Mouse (Mus musculus): ENCODE measurements around the gene Nqo1. TPM values are rescaled to one million over a fixed set of nuclear protein-coding genes. Genes with fewer than 3 reads are reported as not detected.

Nqo1 gene
- polyA plus RNA-seq (2014; fragmentation: Nextera tagmentation; extraction: Ambion mirVana) = 6.9 and 8.0 TPM in 2 replicates

- Histone ChIP-seq H3K27ac (ENCODE audit: low read depth, low read length) (no peak within 1 kb of the TSS), H3K27me3 (ENCODE audit: control insufficient read depth, insufficient read depth, low read length) (no peaks in the 10 kb centered on the region), H3K4me3 (ENCODE audit: low read depth, low read length) (peak within 1 kb of the TSS; percentile 20), H3K4me2 (ENCODE audit: low read depth, low read length, severe bottlenecking) (peak within 1 kb of the TSS; percentile 54), H3K9me3 (ENCODE audit: control insufficient read depth, low read length) (no peaks in the 10 kb centered on the region), H3K36me3 (ENCODE audit: control insufficient read depth, insufficient read depth, low read length) (no peaks in the 10 kb centered on the region), H3K9ac (ENCODE audit: low read length) (peak within 1 kb of the TSS; percentile 35), H3K4me1 (replicated peaks; ENCODE audit: control insufficient read depth, insufficient read depth, low read length) (no peaks in the 10 kb centered on the region; the same call in 1 of the 2 replicates)
- peak; percentile 85 for DNase-seq (ENCODE audit: low spot score)
- WGBS = 17% methylated on average over 22 of the region's 22 CpGs
- ATAC-seq (replicated peaks; ENCODE audit: low FRiP score) = peak; percentile 97
Measured at GRCm38 (mm10) chr8:107403038-107403781, at the start of gene Nqo1. Gene Nqo1 (minus strand): TSS chr8:107403206.

DNA sequence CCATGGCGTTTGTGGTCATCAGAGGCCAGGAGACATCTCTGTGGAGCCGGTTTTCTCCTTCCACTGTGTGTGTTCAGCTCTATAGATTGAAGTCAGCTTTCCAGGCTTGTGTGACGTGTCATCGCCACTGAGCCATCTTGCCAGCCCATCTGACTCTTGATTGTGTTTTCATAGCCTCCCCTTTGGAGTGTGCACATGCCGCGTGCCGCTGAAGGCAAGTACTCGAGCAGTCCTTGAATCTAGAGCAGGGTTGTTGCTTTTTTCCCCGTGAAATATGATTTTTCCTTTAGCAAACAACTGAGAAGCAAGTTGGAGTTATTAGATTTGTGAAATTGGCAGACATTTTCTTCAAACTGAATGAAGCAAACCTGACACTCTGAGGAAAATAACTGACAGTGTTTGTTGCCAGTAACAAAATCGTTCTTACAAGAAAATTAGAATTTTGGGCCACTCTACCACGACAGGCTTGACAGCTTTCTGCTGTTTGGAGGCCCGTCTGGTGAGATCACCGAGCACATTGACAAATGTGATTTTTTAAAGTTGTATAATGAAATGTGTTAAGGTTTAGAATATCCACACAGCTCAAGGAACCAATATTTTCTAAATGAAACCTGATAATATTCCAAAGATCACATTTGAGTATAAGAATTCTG lies 48.5 kb upstream of the Nqo1 start:
- peaks cover 3% of the 10 kb centered on the region; the same call in 1 of the 2 replicates for H3K36me3 ChIP-seq (ENCODE audit: control insufficient read depth, insufficient read depth, low read length)
- DNase-seq (ENCODE audit: low spot score) = no peak
- no peak overlapping the region for H3K4me3 ChIP-seq (ENCODE audit: low read depth, low read length)
- no peaks in the 10 kb centered on the region for H3K9me3 ChIP-seq (ENCODE audit: control insufficient read depth, low read length)
- H3K4me1 ChIP-seq (replicated peaks; ENCODE audit: control insufficient read depth, insufficient read depth, low read length) = no peaks in the 10 kb centered on the region
- no peak overlapping the region for H3K4me2 ChIP-seq (ENCODE audit: low read depth, low read length, severe bottlenecking)
- H3K27ac ChIP-seq (ENCODE audit: low read depth, low read length) = no peak overlapping the region
- ATAC-seq (replicated peaks; ENCODE audit: low FRiP score) = no peak
- H3K9ac ChIP-seq (ENCODE audit: low read length) = no peak overlapping the region
- H3K27me3 ChIP-seq (ENCODE audit: control insufficient read depth, insufficient read depth, low read length) = no peaks in the 10 kb centered on the region
- 90% methylated on average over 13 of the region's 13 CpGs for WGBS

DNA sequence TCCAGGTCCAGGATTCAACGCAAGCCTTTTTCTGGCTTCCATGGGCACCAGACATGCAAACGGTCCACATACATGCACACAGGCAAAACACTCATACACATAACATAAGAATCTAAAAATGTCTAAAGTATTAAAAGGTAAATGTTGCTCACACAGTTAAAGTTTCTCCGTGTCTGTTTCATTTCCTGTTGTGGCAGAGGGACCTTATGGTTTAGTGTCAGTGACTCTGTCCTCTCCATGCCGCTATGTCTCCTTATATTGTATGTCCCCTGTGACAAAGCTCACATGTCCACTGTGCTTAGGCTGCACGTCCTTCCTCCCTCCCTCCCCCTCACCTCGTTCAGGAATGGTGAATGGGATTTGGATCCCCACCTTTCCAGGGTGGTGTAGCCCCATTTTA lies 46.6 kb upstream of the Nqo1 start:
- 85% methylated on average over 6 of the region's 6 CpGs for WGBS
- DNase-seq (ENCODE audit: low spot score) = no peak
- no peak overlapping the region for H3K9ac ChIP-seq (ENCODE audit: low read length)
- H3K4me3 ChIP-seq (ENCODE audit: low read depth, low read length) = no peak overlapping the region
- no peaks in the 10 kb centered on the region for H3K27me3 ChIP-seq (ENCODE audit: control insufficient read depth, insufficient read depth, low read length)
- H3K4me1 ChIP-seq (replicated peaks; ENCODE audit: control insufficient read depth, insufficient read depth, low read length) = no peaks in the 10 kb centered on the region
- no peaks in the 10 kb centered on the region for H3K9me3 ChIP-seq (ENCODE audit: control insufficient read depth, low read length)
- H3K4me2 ChIP-seq (ENCODE audit: low read depth, low read length, severe bottlenecking) = no peak overlapping the region
- ATAC-seq (replicated peaks; ENCODE audit: low FRiP score) = no peak
- no peak overlapping the region for H3K27ac ChIP-seq (ENCODE audit: low read depth, low read length)
- peaks cover 3% of the 10 kb centered on the region; the same call in 1 of the 2 replicates for H3K36me3 ChIP-seq (ENCODE audit: control insufficient read depth, insufficient read depth, low read length)

DNA sequence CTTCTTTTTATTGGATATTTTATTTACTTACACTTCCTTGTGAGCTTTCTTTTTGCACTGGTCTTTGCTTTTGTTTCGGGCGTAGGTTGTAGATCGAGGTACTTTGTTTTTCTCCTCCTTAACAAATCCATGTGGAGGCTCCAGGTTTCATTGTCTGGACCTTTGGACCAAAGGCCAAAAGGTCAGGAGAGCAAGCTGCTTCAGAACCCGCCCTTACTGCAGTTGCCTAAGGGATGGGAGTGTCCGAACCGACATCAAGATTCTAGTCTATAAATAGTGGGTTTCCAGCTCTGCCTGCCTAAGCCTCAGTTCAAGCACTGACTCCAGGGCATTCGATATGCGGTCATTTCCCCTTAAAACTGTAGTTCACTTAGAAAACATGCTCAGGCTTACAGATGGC lies 46.1 kb upstream of the Nqo1 start:
- H3K36me3 ChIP-seq (ENCODE audit: control insufficient read depth, insufficient read depth, low read length) = peaks cover 3% of the 10 kb centered on the region; the same call in 1 of the 2 replicates
- no peak for DNase-seq (ENCODE audit: low spot score)
- no peak overlapping the region for H3K9ac ChIP-seq (ENCODE audit: low read length)
- WGBS = 29% methylated on average over 8 of the region's 8 CpGs
- ATAC-seq (replicated peaks; ENCODE audit: low FRiP score) = no peak
- H3K4me2 ChIP-seq (ENCODE audit: low read depth, low read length, severe bottlenecking) = no peak overlapping the region
- H3K27me3 ChIP-seq (ENCODE audit: control insufficient read depth, insufficient read depth, low read length) = no peaks in the 10 kb centered on the region
- H3K4me1 ChIP-seq (replicated peaks; ENCODE audit: control insufficient read depth, insufficient read depth, low read length) = no peaks in the 10 kb centered on the region
- H3K27ac ChIP-seq (ENCODE audit: low read depth, low read length) = no peak overlapping the region
- H3K9me3 ChIP-seq (ENCODE audit: control insufficient read depth, low read length) = no peaks in the 10 kb centered on the region
- H3K4me3 ChIP-seq (ENCODE audit: low read depth, low read length) = no peak overlapping the region

DNA sequence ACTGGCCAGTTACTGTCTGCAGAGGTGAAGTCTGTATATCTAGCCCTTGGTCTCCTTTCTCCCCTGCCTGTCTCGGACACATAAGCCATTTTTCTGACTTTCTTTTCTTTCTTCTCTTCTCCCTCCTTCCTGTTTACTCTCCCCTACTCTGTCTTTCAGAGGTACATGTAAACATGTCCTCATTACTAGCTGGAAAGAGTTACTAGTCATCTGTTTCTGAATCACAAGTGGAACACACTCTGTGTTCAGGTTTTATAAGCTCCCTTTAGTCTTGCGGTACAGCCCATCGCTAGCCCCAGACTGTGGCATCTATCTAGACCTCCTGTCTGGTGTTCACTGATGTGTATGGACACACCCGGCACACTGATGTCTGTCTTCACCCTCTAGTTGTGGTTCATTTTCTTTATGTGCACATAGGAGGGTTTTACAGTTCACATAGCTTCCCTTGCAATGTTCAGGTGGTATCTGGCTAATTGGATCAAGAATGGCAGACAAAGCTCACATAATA lies 45.4 kb upstream of the Nqo1 start:
- Histone ChIP-seq H3K27ac (ENCODE audit: low read depth, low read length) (no peak overlapping the region), H3K9me3 (ENCODE audit: control insufficient read depth, low read length) (no peaks in the 10 kb centered on the region), H3K4me2 (ENCODE audit: low read depth, low read length, severe bottlenecking) (no peak overlapping the region), H3K27me3 (ENCODE audit: control insufficient read depth, insufficient read depth, low read length) (no peaks in the 10 kb centered on the region), H3K4me1 (replicated peaks; ENCODE audit: control insufficient read depth, insufficient read depth, low read length) (no peaks in the 10 kb centered on the region), H3K36me3 (ENCODE audit: control insufficient read depth, insufficient read depth, low read length) (no peaks in the 10 kb centered on the region), H3K4me3 (ENCODE audit: low read depth, low read length) (no peak overlapping the region), H3K9ac (ENCODE audit: low read length) (no peak overlapping the region)
- ATAC-seq (replicated peaks; ENCODE audit: low FRiP score) (no peak), DNase-seq (ENCODE audit: low spot score) (no peak)
- WGBS = 66% methylated on average over 4 of the region's 4 CpGs

DNA sequence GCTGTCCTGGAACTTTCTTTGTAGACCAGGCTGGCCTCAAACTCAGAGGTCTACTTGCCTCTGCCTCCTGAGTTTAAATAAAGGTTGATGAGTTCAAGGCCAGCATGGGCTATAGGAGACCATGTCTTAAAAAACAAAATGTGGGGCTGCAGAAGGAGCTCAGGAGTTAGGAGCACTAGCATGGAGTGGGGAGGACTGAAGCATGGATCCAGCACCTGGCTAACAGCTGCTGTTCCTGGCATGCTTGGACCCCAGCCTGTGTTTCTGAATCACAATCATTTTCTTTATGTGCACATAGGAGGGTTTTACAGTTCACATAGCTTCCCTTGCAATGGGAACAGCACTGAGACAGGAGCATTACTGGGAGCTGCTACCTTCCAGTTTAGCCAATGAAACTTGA lies 44.7 kb upstream of the Nqo1 start:
- H3K36me3 ChIP-seq (ENCODE audit: control insufficient read depth, insufficient read depth, low read length) = no peaks in the 10 kb centered on the region
- H3K4me1 ChIP-seq (replicated peaks; ENCODE audit: control insufficient read depth, insufficient read depth, low read length) = no peaks in the 10 kb centered on the region
- H3K9ac ChIP-seq (ENCODE audit: low read length) = no peak overlapping the region
- H3K27me3 ChIP-seq (ENCODE audit: control insufficient read depth, insufficient read depth, low read length) = no peaks in the 10 kb centered on the region
- H3K4me2 ChIP-seq (ENCODE audit: low read depth, low read length, severe bottlenecking) = no peak overlapping the region
- no peak overlapping the region for H3K4me3 ChIP-seq (ENCODE audit: low read depth, low read length)
- no peaks in the 10 kb centered on the region for H3K9me3 ChIP-seq (ENCODE audit: control insufficient read depth, low read length)
- no peak for DNase-seq (ENCODE audit: low spot score)
- H3K27ac ChIP-seq (ENCODE audit: low read depth, low read length) = no peak overlapping the region
- no peak for ATAC-seq (replicated peaks; ENCODE audit: low FRiP score)

GRCm38 (mm10) chr8:107444626-107445025 lies 41.6 kb upstream of the Nqo1 start:
- no peaks in the 10 kb centered on the region for H3K27me3 ChIP-seq (ENCODE audit: control insufficient read depth, insufficient read depth, low read length)
- no peak overlapping the region for H3K4me2 ChIP-seq (ENCODE audit: low read depth, low read length, severe bottlenecking)
- no peaks in the 10 kb centered on the region for H3K4me1 ChIP-seq (replicated peaks; ENCODE audit: control insufficient read depth, insufficient read depth, low read length)
- H3K27ac ChIP-seq (ENCODE audit: low read depth, low read length) = no peak overlapping the region
- no peak overlapping the region for H3K4me3 ChIP-seq (ENCODE audit: low read depth, low read length)
- no peak for DNase-seq (ENCODE audit: low spot score)
- no peak overlapping the region for H3K9ac ChIP-seq (ENCODE audit: low read length)
- no peaks in the 10 kb centered on the region for H3K9me3 ChIP-seq (ENCODE audit: control insufficient read depth, low read length)
- WGBS = 93% methylated on average over 3 of the region's 3 CpGs
- ATAC-seq (replicated peaks; ENCODE audit: low FRiP score) = no peak
- no peaks in the 10 kb centered on the region for H3K36me3 ChIP-seq (ENCODE audit: control insufficient read depth, insufficient read depth, low read length)

DNA sequence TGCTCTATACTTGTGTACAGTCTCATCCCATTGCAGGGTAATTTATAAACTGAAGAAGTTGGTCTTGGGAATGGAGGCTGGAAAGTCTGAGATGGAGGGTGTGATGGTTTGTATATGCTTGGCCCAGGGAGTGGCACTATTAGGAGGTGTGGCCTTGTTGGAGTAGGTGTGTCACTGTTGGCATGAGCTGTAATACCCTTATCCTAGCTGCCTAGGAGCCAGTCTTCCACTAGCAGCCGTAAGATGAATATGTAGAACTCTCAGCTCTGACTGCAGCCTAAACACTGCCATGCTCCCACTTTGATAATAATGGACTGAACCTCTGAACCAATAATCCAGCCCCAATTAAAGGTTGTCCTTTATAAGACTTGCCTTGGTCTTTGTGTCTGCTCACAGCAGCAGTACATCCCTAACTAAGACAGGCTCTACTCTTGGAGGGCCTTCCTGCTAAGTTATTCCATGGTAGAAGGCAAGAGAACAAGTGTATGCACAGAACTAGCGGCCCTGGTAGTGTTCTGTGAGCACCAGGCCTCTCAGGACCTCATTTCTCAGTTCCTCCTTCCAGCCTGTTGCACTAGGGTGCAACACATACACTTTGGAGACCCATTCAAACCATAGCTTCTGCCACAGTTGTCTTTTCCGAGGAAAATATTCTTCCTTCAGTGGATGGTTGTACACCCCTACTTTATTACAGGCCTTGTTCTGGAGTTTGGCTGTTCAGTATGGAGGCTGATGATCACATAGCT lies 37.0 kb upstream of the Nqo1 start:
- Histone ChIP-seq H3K4me1 (replicated peaks; ENCODE audit: control insufficient read depth, insufficient read depth, low read length) (no peaks in the 10 kb centered on the region; the same call in 1 of the 2 replicates), H3K9me3 (ENCODE audit: control insufficient read depth, low read length) (no peaks in the 10 kb centered on the region), H3K36me3 (ENCODE audit: control insufficient read depth, insufficient read depth, low read length) (no peaks in the 10 kb centered on the region), H3K27me3 (ENCODE audit: control insufficient read depth, insufficient read depth, low read length) (no peaks in the 10 kb centered on the region), H3K9ac (ENCODE audit: low read length) (no peak overlapping the region), H3K27ac (ENCODE audit: low read depth, low read length) (no peak overlapping the region), H3K4me3 (ENCODE audit: low read depth, low read length) (no peak overlapping the region), H3K4me2 (ENCODE audit: low read depth, low read length, severe bottlenecking) (no peak overlapping the region)
- no peak for ATAC-seq (replicated peaks; ENCODE audit: low FRiP score)
- 80% methylated on average over 3 of the region's 3 CpGs for WGBS
- no peak for DNase-seq (ENCODE audit: low spot score)

Measured in forebrain, embryonic 11.5 days (tissue).